Mouse (Mus musculus): ENCODE results near the gene Slc34a2. TPM values are rescaled to one million over a fixed set of nuclear protein-coding genes. Genes with fewer than 3 reads are reported as not detected.

The Slc34a2 gene
- polyA plus RNA-seq, 1 experiment = not detected

DNA sequence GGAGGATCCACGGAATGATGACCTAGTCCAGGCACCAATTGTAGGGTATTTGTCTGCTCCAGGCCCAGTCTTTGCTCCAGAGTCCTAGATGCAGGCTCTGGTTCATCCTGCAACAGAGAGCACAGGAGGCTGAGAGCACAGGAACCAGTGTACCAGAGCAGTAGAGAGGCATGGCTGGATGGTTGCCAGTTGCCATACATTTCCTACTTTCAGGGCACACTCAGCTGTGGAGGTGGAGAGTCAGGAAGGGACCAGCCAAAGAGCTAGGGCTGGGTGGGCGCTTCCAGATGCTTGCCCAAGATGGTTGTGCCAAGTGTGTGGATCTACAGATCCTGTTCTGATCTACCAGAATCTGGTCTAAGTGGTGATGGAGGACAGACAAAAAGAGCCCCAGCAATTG, 15.4 kb downstream of the Slc34a2 start:
- Histone ChIP-seq H3K27ac (ENCODE audit: insufficient read depth, low read depth, low read length) (no peak overlapping the region), H3K4me1 (ENCODE audit: control insufficient read depth, insufficient read depth, low read length) (no peaks in the 10 kb centered on the region), H3K4me3 (ENCODE audit: insufficient read depth, low read length) (no peak overlapping the region)
- TF ChIP-seq CTCF (IDR thresholded peaks at IDR 0.05; ENCODE audit: low read depth, low read length) = no peak
- TF ChIP-seq POLR2A (IDR thresholded peaks at IDR 0.05; ENCODE audit: borderline replicate concordance, low read depth, low read length) = no peak

DNA sequence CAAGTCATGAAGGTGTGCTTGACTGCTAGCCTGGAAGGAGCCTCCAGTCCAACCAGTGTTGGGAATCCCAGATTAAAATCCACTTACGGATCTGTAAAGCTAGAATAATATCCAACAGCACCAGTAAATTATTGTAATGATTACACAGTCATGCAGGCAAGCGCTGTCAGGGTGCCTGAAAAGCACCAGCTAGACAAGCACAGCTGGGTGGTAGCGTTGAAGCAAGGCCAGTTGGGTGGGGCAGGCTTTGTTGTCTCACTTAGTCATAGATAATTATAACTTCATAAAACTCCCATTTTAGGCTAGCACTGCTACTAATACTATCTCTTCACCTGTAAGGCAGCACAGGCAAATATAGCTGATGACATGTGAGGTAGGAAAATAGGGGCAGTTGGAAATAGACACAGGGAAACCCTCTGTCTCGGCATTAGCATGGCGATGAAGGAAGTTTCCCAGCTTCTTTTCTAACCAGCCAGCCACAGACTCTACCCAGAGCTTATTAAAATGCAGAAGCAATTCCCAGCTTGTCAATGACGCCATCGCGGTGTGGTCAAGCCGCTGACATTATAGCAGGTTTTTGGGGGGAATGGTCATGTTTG, 23.8 kb downstream of the Slc34a2 start:
- Histone ChIP-seq H3K4me3 (ENCODE audit: insufficient read depth, low read length) (no peak overlapping the region), H3K27ac (ENCODE audit: insufficient read depth, low read depth, low read length) (no peak overlapping the region), H3K4me1 (ENCODE audit: control insufficient read depth, insufficient read depth, low read length) (no peaks in the 10 kb centered on the region)
- TF ChIP-seq CTCF (IDR thresholded peaks at IDR 0.05; ENCODE audit: low read depth, low read length) = no peak
- no peak for TF ChIP-seq POLR2A (IDR thresholded peaks at IDR 0.05; ENCODE audit: borderline replicate concordance, low read depth, low read length)

DNA sequence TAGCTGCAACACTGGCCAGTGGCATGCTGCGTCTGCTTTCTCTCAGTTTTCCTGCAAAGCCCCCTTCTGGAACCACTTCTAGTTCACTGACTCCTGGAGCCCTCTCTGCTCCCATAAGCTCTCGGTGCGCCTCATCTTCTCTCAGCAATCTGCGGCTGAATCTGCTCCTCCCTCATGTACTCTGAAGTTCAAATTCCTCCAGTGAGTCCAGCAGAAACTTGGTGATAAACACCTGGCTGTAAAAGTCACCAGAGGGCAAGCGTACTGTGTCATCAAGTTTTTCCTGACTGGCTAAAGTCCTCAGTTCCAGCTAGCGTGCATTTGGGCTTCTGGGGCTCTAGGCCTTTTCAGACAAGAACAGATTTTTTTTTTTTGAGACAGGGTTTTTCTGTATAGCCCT, 36.7 kb downstream of the Slc34a2 start:
- no peak overlapping the region for H3K27ac ChIP-seq (ENCODE audit: insufficient read depth, low read depth, low read length)
- H3K4me3 ChIP-seq (ENCODE audit: insufficient read depth, low read length) = no peak overlapping the region
- TF ChIP-seq CTCF (IDR thresholded peaks at IDR 0.05; ENCODE audit: low read depth, low read length) (no peak), POLR2A (IDR thresholded peaks at IDR 0.05; ENCODE audit: borderline replicate concordance, low read depth, low read length) (no peak)
- H3K4me1 ChIP-seq (ENCODE audit: control insufficient read depth, insufficient read depth, low read length) = no peaks in the 10 kb centered on the region

DNA sequence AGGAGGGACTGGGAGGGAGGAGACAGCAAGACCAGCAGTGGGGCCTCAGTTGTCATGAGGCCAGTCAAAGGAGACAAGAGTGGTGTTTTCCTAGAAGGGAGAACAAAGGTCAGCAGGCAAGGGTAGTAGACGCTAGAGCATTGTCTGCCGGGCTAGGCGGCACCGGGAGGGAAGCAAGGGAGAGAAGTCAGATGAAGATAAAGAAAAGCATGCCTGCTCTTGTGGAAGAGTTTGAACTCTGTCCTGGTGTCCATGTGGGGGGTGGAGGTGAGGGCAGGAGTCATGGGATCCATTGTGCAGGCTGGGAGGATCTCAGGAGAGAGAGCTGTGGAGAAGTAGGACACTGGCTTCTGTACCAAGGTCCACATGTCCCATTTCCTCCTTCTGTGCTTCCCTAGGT, 40.6 kb downstream of the Slc34a2 start:
- H3K4me3 ChIP-seq (ENCODE audit: insufficient read depth, low read length) = no peak overlapping the region
- H3K27ac ChIP-seq (ENCODE audit: insufficient read depth, low read depth, low read length) = no peak overlapping the region
- no peaks in the 10 kb centered on the region for H3K4me1 ChIP-seq (ENCODE audit: control insufficient read depth, insufficient read depth, low read length)
- TF ChIP-seq POLR2A (IDR thresholded peaks at IDR 0.05; ENCODE audit: borderline replicate concordance, low read depth, low read length) = no peak
- no peak for TF ChIP-seq CTCF (IDR thresholded peaks at IDR 0.05; ENCODE audit: low read depth, low read length)

DNA sequence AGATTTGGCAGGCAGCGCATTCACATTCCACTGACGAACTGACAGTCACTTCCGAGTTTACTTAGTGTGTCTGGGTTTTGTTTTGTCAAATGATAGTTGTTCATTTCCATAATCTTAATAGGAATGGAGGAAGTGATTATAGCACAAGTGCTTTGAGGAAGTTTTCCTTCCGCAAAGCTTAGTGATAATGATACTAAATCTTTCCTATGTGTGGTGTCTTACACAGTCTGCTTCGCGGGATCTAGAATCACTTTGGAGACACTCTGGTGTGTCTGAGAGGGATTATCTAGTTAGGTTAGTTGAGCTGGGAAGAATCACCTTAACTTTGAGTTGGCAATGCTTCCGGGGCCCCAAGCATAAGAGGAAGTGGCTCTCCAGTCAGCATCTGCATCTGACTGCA, 49.6 kb downstream of the Slc34a2 start:
- TF ChIP-seq CTCF (IDR thresholded peaks at IDR 0.05; ENCODE audit: low read depth, low read length) = no peak
- TF ChIP-seq POLR2A (IDR thresholded peaks at IDR 0.05; ENCODE audit: borderline replicate concordance, low read depth, low read length) = no peak
- no peaks in the 10 kb centered on the region for H3K4me1 ChIP-seq (ENCODE audit: control insufficient read depth, insufficient read depth, low read length)
- H3K4me3 ChIP-seq (ENCODE audit: insufficient read depth, low read length) = no peak overlapping the region
- H3K27ac ChIP-seq (ENCODE audit: insufficient read depth, low read depth, low read length) = no peak overlapping the region

DNA sequence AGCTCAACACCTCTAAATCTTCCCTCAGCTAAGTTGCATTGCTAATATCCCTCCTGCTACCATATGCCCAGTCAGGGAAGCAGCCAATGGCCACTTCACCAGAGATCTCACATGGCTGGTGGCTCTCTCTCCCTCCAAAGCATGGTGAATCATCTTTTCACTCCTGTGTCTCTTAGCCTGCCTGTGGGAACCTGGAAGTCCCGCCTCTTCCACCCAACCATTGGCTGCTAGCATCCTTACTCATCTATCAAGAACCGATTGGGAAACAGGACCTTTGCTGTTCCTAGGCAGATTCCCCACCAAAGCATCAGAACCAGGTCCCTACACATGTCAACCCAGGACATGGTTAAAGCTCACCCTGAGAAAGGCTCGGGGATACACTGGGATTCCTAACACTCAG, 53.5 kb downstream of the Slc34a2 start:
- no peak overlapping the region for H3K27ac ChIP-seq (ENCODE audit: insufficient read depth, low read depth, low read length)
- TF ChIP-seq CTCF (IDR thresholded peaks at IDR 0.05; ENCODE audit: low read depth, low read length) (no peak), POLR2A (IDR thresholded peaks at IDR 0.05; ENCODE audit: borderline replicate concordance, low read depth, low read length) (no peak)
- H3K4me3 ChIP-seq (ENCODE audit: insufficient read depth, low read length) = no peak overlapping the region
- no peaks in the 10 kb centered on the region for H3K4me1 ChIP-seq (ENCODE audit: control insufficient read depth, insufficient read depth, low read length)

DNA sequence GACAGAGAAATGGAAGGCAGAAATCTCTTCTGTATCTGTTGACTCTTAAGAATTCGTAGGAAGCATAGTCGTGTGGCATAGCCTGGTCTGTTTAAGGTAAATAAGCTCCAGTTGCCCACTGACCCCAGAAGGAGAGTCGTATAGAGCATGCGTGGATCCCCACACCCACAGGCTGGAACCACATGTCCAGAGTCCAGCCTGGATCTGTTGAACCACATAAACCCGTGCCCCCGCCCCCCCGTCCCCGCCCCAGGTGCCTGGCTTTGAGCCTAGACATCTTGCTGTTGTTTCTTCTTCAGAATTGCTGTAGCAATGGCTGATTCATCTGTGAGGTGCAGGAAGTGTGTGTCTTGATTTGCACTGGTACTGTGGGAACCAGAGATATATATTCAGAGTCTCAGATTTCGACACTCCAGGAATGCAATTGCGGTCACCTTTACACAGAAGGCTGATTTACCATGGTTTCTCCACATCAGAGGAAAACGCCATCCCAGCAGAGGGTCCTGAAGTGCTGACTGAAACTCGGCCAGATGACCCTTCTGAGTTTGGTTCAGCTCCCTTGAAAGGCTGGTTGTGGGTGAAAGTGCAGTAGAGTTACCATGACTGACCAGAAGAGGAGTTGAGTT, 64.1 kb downstream of the Slc34a2 start:
- no peaks in the 10 kb centered on the region for H3K4me1 ChIP-seq (ENCODE audit: control insufficient read depth, insufficient read depth, low read length)
- no peak overlapping the region for H3K4me3 ChIP-seq (ENCODE audit: insufficient read depth, low read length)
- TF ChIP-seq CTCF (IDR thresholded peaks at IDR 0.05; ENCODE audit: low read depth, low read length) (no peak), POLR2A (IDR thresholded peaks at IDR 0.05; ENCODE audit: borderline replicate concordance, low read depth, low read length) (no peak)
- no peak overlapping the region for H3K27ac ChIP-seq (ENCODE audit: insufficient read depth, low read depth, low read length)

DNA sequence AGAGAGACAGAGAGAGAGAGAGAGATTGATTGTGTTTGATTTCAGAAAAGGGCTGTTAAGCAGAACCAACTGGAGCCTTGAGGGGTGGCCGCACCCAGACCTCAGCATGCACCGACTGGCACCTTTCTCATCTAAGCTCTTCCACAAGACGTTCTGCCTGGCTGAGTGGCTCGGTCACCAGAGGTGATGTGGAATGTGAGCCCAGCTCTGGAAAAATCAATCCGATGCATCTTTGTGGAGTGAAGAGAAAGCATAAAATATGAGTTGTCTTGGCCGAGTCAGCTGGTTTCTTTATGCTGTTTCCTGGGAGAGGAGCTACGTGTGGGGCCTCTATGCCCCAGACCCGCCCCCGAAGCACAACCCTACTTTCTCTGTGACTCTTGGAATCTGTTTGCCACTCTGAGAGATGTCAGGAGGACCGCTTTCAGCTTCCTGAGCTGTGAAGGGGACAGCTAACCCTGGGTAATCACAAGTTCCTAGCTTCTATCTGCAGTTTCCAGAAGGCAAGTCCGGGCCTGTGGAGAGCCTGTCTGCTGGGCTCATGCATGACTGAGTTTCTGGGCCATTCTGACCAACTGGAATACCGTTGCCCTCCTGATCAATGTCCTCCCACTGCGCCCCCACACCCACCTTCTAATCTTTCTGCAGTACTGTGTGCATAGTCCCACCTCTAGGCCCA, 66.4 kb downstream of the Slc34a2 start:
- TF ChIP-seq POLR2A (IDR thresholded peaks at IDR 0.05; ENCODE audit: borderline replicate concordance, low read depth, low read length) = no peak
- H3K4me1 ChIP-seq (ENCODE audit: control insufficient read depth, insufficient read depth, low read length) = no peaks in the 10 kb centered on the region
- H3K4me3 ChIP-seq (ENCODE audit: insufficient read depth, low read length) = no peak overlapping the region
- no peak overlapping the region for H3K27ac ChIP-seq (ENCODE audit: insufficient read depth, low read depth, low read length)

DNA sequence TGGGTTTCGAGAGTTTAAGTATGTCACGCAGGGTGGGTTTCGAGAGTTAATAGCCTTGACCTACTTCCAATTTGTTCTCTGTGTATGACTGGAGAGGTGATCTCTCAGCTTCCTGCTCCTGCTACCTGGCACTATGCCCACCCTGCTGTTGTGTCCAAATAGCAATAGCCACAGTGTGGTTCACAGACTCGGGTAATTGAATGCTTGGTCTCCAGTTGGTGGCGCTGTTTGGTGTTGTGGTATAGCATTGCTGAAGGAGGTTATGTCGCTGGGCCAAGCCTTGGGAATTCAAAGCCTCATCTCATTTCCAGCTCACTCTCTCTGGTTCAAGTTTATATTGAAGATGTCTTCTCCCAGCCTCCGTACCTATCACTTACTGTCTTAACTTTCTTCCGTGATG, 67.8 kb downstream of the Slc34a2 start:
- no peak for TF ChIP-seq POLR2A (IDR thresholded peaks at IDR 0.05; ENCODE audit: borderline replicate concordance, low read depth, low read length)
- no peak for TF ChIP-seq CTCF (IDR thresholded peaks at IDR 0.05; ENCODE audit: low read depth, low read length)
- H3K27ac ChIP-seq (ENCODE audit: insufficient read depth, low read depth, low read length) = no peak overlapping the region
- H3K4me1 ChIP-seq (ENCODE audit: control insufficient read depth, insufficient read depth, low read length) = no peaks in the 10 kb centered on the region
- H3K4me3 ChIP-seq (ENCODE audit: insufficient read depth, low read length) = no peak overlapping the region

DNA sequence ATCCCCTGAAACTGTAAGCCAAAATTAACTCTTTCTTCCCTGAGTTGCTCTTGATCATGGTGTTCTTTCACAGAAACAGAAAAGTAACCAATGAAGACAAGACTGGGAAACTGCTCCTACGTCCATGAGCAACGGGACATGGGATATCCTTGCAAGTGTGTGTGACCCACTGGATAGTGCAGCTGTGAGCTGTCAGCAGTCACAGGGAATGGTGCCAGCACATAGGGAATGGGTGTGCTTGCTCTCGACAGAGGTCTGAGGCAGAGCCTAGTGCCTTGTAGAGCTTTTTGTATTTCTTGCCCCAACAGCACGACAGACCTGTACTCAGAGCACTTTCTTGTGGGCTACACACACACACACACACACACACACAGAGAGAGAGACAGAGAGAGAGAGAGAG, 68.2 kb downstream of the Slc34a2 start:
- H3K4me1 ChIP-seq (ENCODE audit: control insufficient read depth, insufficient read depth, low read length) = no peaks in the 10 kb centered on the region
- no peak for TF ChIP-seq CTCF (IDR thresholded peaks at IDR 0.05; ENCODE audit: low read depth, low read length)
- TF ChIP-seq POLR2A (IDR thresholded peaks at IDR 0.05; ENCODE audit: borderline replicate concordance, low read depth, low read length) = no peak
- no peak overlapping the region for H3K27ac ChIP-seq (ENCODE audit: insufficient read depth, low read depth, low read length)
- no peak overlapping the region for H3K4me3 ChIP-seq (ENCODE audit: insufficient read depth, low read length)
